Mouse (Mus musculus) A20 (cell line): Measurements from ENCODE around the gene Esp1.
A peak's percentile ranks its signal among the peaks of the same experiment; 100 is the strongest.
"Not testable (repeated sequence)": the region's sequence is repeated elsewhere in the genome, so short reads cannot be mapped to it uniquely, and the experiment has no call there.

ENCODE experiments used
- DNase-seq: peaks from one replicate; pipeline ENCODE4 v3.0.0-alpha.2; 2011; ENCODE audit warnings: low read depth, low spot score

The Esp1 gene

GRCm38 (mm10) chr17:40726820-40727219 lies at the start of gene Esp1:
TSS of gene Esp1 (plus strand) at chr17:40727120.
- DNase-seq = no peak

- no peak for DNase-seq
Measured at GRCm38 (mm10) chr17:40716273-40716672, 10.6 kb upstream of the Esp1 start.

GRCm38 (mm10) chr17:40717055-40717454 lies 9.9 kb upstream of the Esp1 start:
- DNase-seq = not testable (repeated sequence)

GRCm38 (mm10) chr17:40731296-40731695 lies 4.4 kb downstream of the Esp1 start:
- DNase-seq = no peak

- DNase-seq = no peak
Measured at GRCm38 (mm10) chr17:40731724-40732123, 4.8 kb downstream of the Esp1 start.

- DNase-seq = peak; percentile 47
Measured at GRCm38 (mm10) chr17:40763662-40764061, 36.7 kb downstream of the Esp1 start.

- no peak for DNase-seq
Measured at GRCm38 (mm10) chr17:40767120-40767519, 40.2 kb downstream of the Esp1 start.
